Mouse (Mus musculus) MEL (cell line): ENCODE results near the gene Rxfp3. TPM values are rescaled to one million over a fixed set of nuclear protein-coding genes. Genes with fewer than 3 reads are reported as not detected.

Experiments used
- DNase-seq: peaks from one replicate; pipeline ENCODE4 v3.0.0; 2011; ENCODE audit warnings: low read depth, low spot score
- H3K27ac ChIP-seq: 2 replicates; pipeline ENCODE4 v1.5.1; 2012; ENCODE audit warnings: low read depth, mild to moderate bottlenecking, control low read depth, low read length, moderate library complexity; ENCODE audit not compliant: control insufficient read depth
- H3K27me3 ChIP-seq, 2 experiments: fragments of 150-350 bp in 1 of 2; sonication (generic) in 1 of 2; 2 replicates each; pipeline ENCODE4 v1.6.1; 2012; ENCODE audit warnings: low read length in 2 of 2, mild to moderate bottlenecking in 2 of 2, improper control_type of control experiment in 1 of 2, moderate library complexity in 1 of 2; ENCODE audit not compliant: insufficient read depth in 2 of 2, control insufficient read depth in 1 of 2
- H3K36me3 ChIP-seq, 2 experiments: 2 replicates each; pipeline ENCODE4 v1.6.1; 2012 to 2014; ENCODE audit warnings: low read length in 2 of 2, improper control_type of control experiment in 1 of 2, inconsistent platforms in 1 of 2, mild to moderate bottlenecking in 1 of 2; ENCODE audit not compliant: insufficient read depth in 2 of 2, control insufficient read depth in 1 of 2
- H3K4me1 ChIP-seq, 2 experiments: fragments of 150-350 bp in 1 of 2; sonication (generic) in 1 of 2; 2 replicates each; pipeline ENCODE4 v1.6.1; 2012; ENCODE audit warnings: low read length in 2 of 2, improper control_type of control experiment in 1 of 2, mild to moderate bottlenecking in 1 of 2; ENCODE audit not compliant: insufficient read depth in 2 of 2, control insufficient read depth in 1 of 2
- H3K4me3 ChIP-seq, 2 experiments: fragments of 150-350 bp in 1 of 2; sonication (generic) in 1 of 2; 2 replicates each; pipeline ENCODE4 v1.5.1; 2012; ENCODE audit warnings: low read depth in 2 of 2, low read length in 2 of 2, mild to moderate bottlenecking in 2 of 2, moderate library complexity in 2 of 2, control low read depth in 1 of 2, improper control_type of control experiment in 1 of 2; ENCODE audit not compliant: control insufficient read depth in 1 of 2, insufficient read depth in 1 of 2
- H3K79me2 ChIP-seq: 2 replicates; pipeline ENCODE4 v1.6.1; 2012; ENCODE audit warnings: mild to moderate bottlenecking, low read length, moderate library complexity; ENCODE audit not compliant: control insufficient read depth, poor library complexity, insufficient read depth
- H3K9ac ChIP-seq: 2 replicates; pipeline ENCODE4 v1.6.1; 2012; ENCODE audit warnings: low read depth, mild to moderate bottlenecking, control low read depth, low read length, moderate library complexity; ENCODE audit not compliant: control insufficient read depth, poor library complexity, severe bottlenecking
- H3K9me3 ChIP-seq: fragments of 150-350 bp; sonication (generic); replicated peaks from 2 replicates; pipeline ENCODE4 v1.6.1; 2012; ENCODE audit warnings: mild to moderate bottlenecking, low read length, improper control_type of control experiment, moderate library complexity; ENCODE audit not compliant: insufficient read depth
- CHD1 ChIP-seq: IDR thresholded peaks from 2 replicates; pipeline ENCODE4 v1.6.1; 2012; ENCODE audit warnings: low read depth, mild to moderate bottlenecking, inconsistent platforms, low read length, improper control_type of control experiment
- CTCF ChIP-seq, 3 experiments: IDR thresholded peaks in 2 of 3; conservative IDR thresholded peaks in 1 of 3; 2 replicates each; pipeline ENCODE4 v1.5.1; 2011 to 2012; ENCODE audit warnings: low read length in 3 of 3, low read depth in 2 of 3, mild to moderate bottlenecking in 2 of 3, improper control_type of control experiment in 1 of 3, inconsistent platforms in 1 of 3, mixed read lengths in 1 of 3, moderate library complexity in 1 of 3; ENCODE audit not compliant: control insufficient read depth in 1 of 3, insufficient read depth in 1 of 3, poor library complexity in 1 of 3, severe bottlenecking in 1 of 3
- ETS1 ChIP-seq: IDR thresholded peaks from 2 replicates; pipeline ENCODE4 v1.6.1; 2012; ENCODE audit warnings: low read depth, mild to moderate bottlenecking, inconsistent platforms, low read length, improper control_type of control experiment, moderate library complexity
- GATA1 ChIP-seq: IDR thresholded peaks from 2 replicates; pipeline ENCODE4 v1.6.1; 2011; ENCODE audit warnings: low read depth, low read length, improper control_type of control experiment
- JUND ChIP-seq: IDR thresholded peaks from 2 replicates; pipeline ENCODE4 v1.6.1; 2011; ENCODE audit warnings: low read depth, mild to moderate bottlenecking, improper control_type of control experiment, low read length
- MAFK ChIP-seq: IDR thresholded peaks from 2 replicates; pipeline ENCODE4 v1.6.1; 2011; ENCODE audit warnings: low read depth, mild to moderate bottlenecking, low read length, improper control_type of control experiment, borderline replicate concordance
- MAX ChIP-seq: IDR thresholded peaks from 2 replicates; pipeline ENCODE4 v1.6.1; 2011; ENCODE audit warnings: low read length, improper control_type of control experiment
- MEF2A ChIP-seq: IDR thresholded peaks from 2 replicates; pipeline ENCODE4 v1.6.1; 2014; ENCODE audit warnings: low read depth, mild to moderate bottlenecking, inconsistent platforms, low read length, improper control_type of control experiment; ENCODE audit not compliant: poor library complexity, insufficient replicate concordance, severe bottlenecking; ENCODE audit errors: extremely low read depth
- MXI1 ChIP-seq: IDR thresholded peaks from 2 replicates; pipeline ENCODE4 v1.6.1; 2011; ENCODE audit warnings: mild to moderate bottlenecking, low read depth, low read length, improper control_type of control experiment
- NELFE ChIP-seq: IDR thresholded peaks from 2 replicates; pipeline ENCODE4 v1.6.1; 2011; ENCODE audit warnings: low read depth, low read length, improper control_type of control experiment
- NRF1 ChIP-seq: IDR thresholded peaks from 2 replicates; pipeline ENCODE4 v1.6.1; 2014; ENCODE audit warnings: low read depth, mild to moderate bottlenecking, inconsistent platforms, low read length, improper control_type of control experiment, moderate library complexity; ENCODE audit not compliant: poor library complexity, insufficient read depth, severe bottlenecking
- POLR2A ChIP-seq, 2 experiments: IDR thresholded peaks; 2 replicates each; pipeline ENCODE4 v1.6.1; 2011 to 2012; ENCODE audit warnings: low read length in 2 of 2, mild to moderate bottlenecking in 2 of 2, control low read depth in 1 of 2, improper control_type of control experiment in 1 of 2, low read depth in 1 of 2, moderate library complexity in 1 of 2; ENCODE audit not compliant: control insufficient read depth in 1 of 2, insufficient read depth in 1 of 2, poor library complexity in 1 of 2
- POLR2AphosphoS2 ChIP-seq: IDR thresholded peaks from 2 replicates; pipeline ENCODE4 v1.6.1; 2011; ENCODE audit warnings: low read length, improper control_type of control experiment
- RAD21 ChIP-seq: IDR thresholded peaks from 2 replicates; pipeline ENCODE4 v1.6.1; 2011; ENCODE audit warnings: mild to moderate bottlenecking, low read depth, low read length, improper control_type of control experiment
- TAL1 ChIP-seq: IDR thresholded peaks from 2 replicates; pipeline ENCODE4 v1.6.1; 2012; ENCODE audit warnings: mild to moderate bottlenecking, inconsistent platforms, low read length, moderate library complexity, mixed read lengths
- TBP ChIP-seq: IDR thresholded peaks from 2 replicates; pipeline ENCODE4 v1.8.0; 2011; ENCODE audit warnings: low read depth, low read length, improper control_type of control experiment
- TCF12 ChIP-seq: IDR thresholded peaks from 2 replicates; pipeline ENCODE4 v1.6.1; 2014; ENCODE audit warnings: low read depth, mild to moderate bottlenecking, inconsistent platforms, low read length, improper control_type of control experiment, moderate library complexity
- USF2 ChIP-seq, 2 experiments: IDR thresholded peaks; 2 replicates each; pipeline ENCODE4 v1.6.1; 2011 to 2012; ENCODE audit warnings: improper control_type of control experiment in 2 of 2, low read length in 2 of 2, borderline replicate concordance in 1 of 2, inconsistent platforms in 1 of 2, low read depth in 1 of 2, mild to moderate bottlenecking in 1 of 2; ENCODE audit not compliant: insufficient read depth in 1 of 2
- ZC3H11A ChIP-seq: IDR thresholded peaks from 2 replicates; pipeline ENCODE4 v1.6.1; 2012; ENCODE audit warnings: low read depth, mild to moderate bottlenecking, inconsistent platforms, low read length, improper control_type of control experiment
- ZKSCAN1 ChIP-seq: IDR thresholded peaks from 2 replicates; pipeline ENCODE4 v1.6.1; 2012; ENCODE audit warnings: low read depth, mild to moderate bottlenecking, inconsistent platforms, low read length, improper control_type of control experiment, moderate library complexity
- ZNF384 ChIP-seq: IDR thresholded peaks from 2 replicates; pipeline ENCODE4 v1.6.1; 2012; ENCODE audit warnings: low read depth, mild to moderate bottlenecking, inconsistent platforms, low read length, improper control_type of control experiment
- polyA plus RNA-seq, 2 experiments: library from polyadenylated mRNA; stranded (reverse) in 1 of 2; unstranded in 1 of 2; fragments of >175 nt in 1 of 2; fragments of >200 nt in 1 of 2; gene quantifications; 2 replicates each; pipeline versions ENCODE4 v1.2.1 to v1.2.4; 2012; ENCODE audit warnings: low replicate concordance in 2 of 2, low read depth in 1 of 2; ENCODE audit not compliant: insufficient read length in 2 of 2, insufficient read depth in 1 of 2, missing spikeins in 1 of 2
- total RNA-seq: library from RNA; depleted of rRNA; stranded (reverse); fragments of 300-350 nt; gene quantifications from 2 replicates; pipeline ENCODE4 v1.2.3, GENCODE M21; 2012; rRNA removed

Rxfp3 gene
- not detected in 2 replicates for total RNA-seq
- not detected for polyA plus RNA-seq

GRCm38 (mm10) chr15:11037711-11038110 lies at the start of gene Rxfp3:
Rxfp3 (minus strand) TSS chr15:11037991.
- no peak for DNase-seq
- Histone ChIP-seq H3K4me1 (no peaks in the 10 kb centered on the region), H3K27me3 (no peaks in the 10 kb centered on the region), H3K27ac (no peak within 1 kb of the TSS), H3K4me3 (no peak within 1 kb of the TSS), H3K9me3 (no peaks in the 10 kb centered on the region), H3K9ac (no peak within 1 kb of the TSS), H3K79me2 (no peaks in the 10 kb centered on the region), H3K36me3 (no peaks in the 10 kb centered on the region)
- no peak for TF ChIP-seq TBP
- TF ChIP-seq ZKSCAN1: no peak
- TF ChIP-seq ZC3H11A: no peak
- no peak for TF ChIP-seq CHD1
- TF ChIP-seq GATA1: no peak
- no peak for TF ChIP-seq MAFK
- TF ChIP-seq USF2 (IDR thresholded peaks at IDR 0.05; ENCODE audit: borderline replicate concordance in 1 of 2, insufficient read depth in 1 of 2, low read depth in 1 of 2, low read length in 2 of 2): no peak
- no peak for TF ChIP-seq NELFE

DNA sequence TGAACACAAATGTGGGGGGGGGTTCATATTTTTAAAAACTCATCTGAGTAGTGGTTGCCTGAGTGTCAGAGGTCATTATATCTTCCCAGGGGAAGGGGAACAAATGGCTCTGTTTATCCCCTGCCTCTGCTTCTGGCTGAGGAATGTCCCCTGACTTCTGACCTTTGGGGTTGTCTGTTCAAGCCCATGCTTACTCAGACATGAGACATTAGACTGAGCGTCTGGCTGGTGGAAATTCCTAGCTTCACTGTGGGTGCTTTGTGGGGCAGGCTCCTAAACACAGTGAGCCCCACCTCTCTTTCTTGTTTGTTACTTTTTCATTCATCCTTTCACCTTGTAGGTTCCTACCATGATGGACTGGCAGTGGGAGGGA lies 47.2 kb upstream of the Rxfp3 start:
- Histone ChIP-seq H3K9me3 (no peaks in the 10 kb centered on the region), H3K4me1 (no peaks in the 10 kb centered on the region), H3K27ac (no peak overlapping the region)
- no peak for TF ChIP-seq MXI1
- no peak for TF ChIP-seq TAL1
- TF ChIP-seq ZNF384: no peak
- TF ChIP-seq MEF2A: no peak
- TF ChIP-seq CHD1: no peak
- TF ChIP-seq TCF12: no peak
- no peak for TF ChIP-seq RAD21
- no peak for TF ChIP-seq JUND
- TF ChIP-seq CTCF (IDR thresholded peaks at IDR 0.05 in 2 of 3, conservative IDR thresholded peaks at IDR 0.05 in 1 of 3; ENCODE audit: control insufficient read depth in 1 of 3, insufficient read depth in 1 of 3, low read depth in 2 of 3, low read length in 3 of 3, poor library complexity in 1 of 3, severe bottlenecking in 1 of 3): no peak
- no peak for TF ChIP-seq MAX
- no peak for TF ChIP-seq POLR2A (IDR thresholded peaks at IDR 0.05; ENCODE audit: control insufficient read depth in 1 of 2, insufficient read depth in 1 of 2, low read depth in 1 of 2, low read length in 2 of 2, poor library complexity in 1 of 2)
- TF ChIP-seq NRF1: no peak
- no peak for TF ChIP-seq POLR2AphosphoS2
- TF ChIP-seq ETS1: no peak
- TF ChIP-seq, all 39 proteins: peak for 0
- Histone ChIP-seq H3K9ac (no peak overlapping the region), H3K36me3 (no peaks in the 10 kb centered on the region), H3K4me3 (no peak overlapping the region), H3K79me2 (no peaks in the 10 kb centered on the region), H3K27me3 (no peaks in the 10 kb centered on the region)
- no peak for DNase-seq
